Mouse (Mus musculus): ENCODE data around the gene Aifm3. TPM values are rescaled to one million over a fixed set of nuclear protein-coding genes. Genes with fewer than 3 reads are reported as not detected.
"Not testable (repeated sequence)": the region's sequence is repeated elsewhere in the genome, so short reads cannot be mapped to it uniquely, and the experiment has no call there.

The Aifm3 gene
- polyA plus RNA-seq, 1 experiment from 2014 or later: 13.4 TPM

DNA sequence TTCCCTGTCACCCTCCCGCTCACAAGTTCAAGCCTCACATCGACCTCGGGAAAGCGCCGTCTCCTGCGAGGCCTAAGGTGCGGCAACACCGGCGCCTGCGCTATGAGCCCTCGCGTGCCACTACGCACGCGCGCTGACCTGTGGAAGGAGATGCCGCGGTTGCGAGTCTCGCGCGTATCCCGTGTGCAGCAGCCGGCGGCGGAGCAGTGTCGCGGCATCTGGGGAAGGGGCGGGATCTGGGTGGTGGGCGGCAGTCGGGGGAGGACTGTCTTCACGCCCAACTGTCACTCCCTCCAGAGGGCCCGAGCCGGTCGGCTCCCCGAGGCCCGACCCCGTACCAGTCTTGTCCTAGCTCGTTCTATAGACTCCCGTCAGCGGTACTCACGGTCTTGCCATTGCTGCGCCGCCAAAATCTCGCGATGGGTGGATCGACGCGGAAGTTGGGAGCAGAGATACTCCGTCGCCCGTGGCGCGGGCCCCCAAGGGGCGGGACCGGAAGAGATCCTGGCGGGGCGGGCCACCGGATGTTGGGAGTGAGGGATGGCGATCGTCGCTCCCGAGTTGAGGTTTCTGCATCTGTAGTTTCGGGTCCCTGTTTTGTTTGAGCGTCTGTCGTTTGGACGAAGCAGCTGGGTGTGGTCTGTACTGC, 41.4 kb downstream of the Aifm3 start, which contains the start of gene Thap7:
Gene Thap7, minus strand, starts transcription at position 497 of the 649 bp plus-strand sequence.
- Histone ChIP-seq H3K4me2 (ENCODE audit: low read length) (peak within 1 kb of the TSS; percentile 71), H3K9ac (ENCODE audit: low read depth, low read length) (peak within 1 kb of the TSS; percentile 83), H3K27me3 (replicated peaks; ENCODE audit: control insufficient read depth, insufficient read depth, low read length) (no peaks in the 10 kb centered on the region), H3K4me3 (ENCODE audit: low read length) (peak within 1 kb of the TSS; percentile 65), H3K4me1 (ENCODE audit: control insufficient read depth, insufficient read depth, low read depth, low read length) (peaks cover 15% of the 10 kb centered on the region), H3K36me3 (ENCODE audit: control insufficient read depth, insufficient read depth, low read length) (peaks cover 18% of the 10 kb centered on the region), H3K27ac (ENCODE audit: low read depth, low read length) (peak within 1 kb of the TSS; percentile 98), H3K9me3 (ENCODE audit: control insufficient read depth, low read length) (no peaks in the 10 kb centered on the region)
- peak; percentile 98 for ATAC-seq
- under 1% methylated on average over 67 of the region's 67 CpGs for WGBS

DNA sequence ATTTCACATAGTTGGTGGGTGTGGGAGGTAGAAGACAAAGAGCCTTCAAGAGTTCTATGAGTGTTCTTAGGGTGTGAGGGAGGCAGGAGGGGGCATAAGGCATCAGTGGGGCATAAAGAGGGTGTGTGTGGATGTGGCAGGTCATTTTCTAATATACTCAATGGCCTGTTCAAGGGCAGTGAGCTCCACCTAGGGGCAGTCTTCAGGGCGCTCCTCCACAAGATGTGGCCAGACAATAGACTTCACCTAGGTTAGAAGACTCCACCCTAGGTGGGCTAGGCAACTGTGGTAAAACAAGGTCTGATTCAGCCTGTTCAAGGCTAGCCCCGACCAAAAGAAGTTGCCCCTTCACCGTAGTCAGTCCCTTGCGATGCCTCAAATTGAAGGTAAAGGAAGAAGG, 42.9 kb downstream of the Aifm3 start:
- WGBS: 59% methylated on average over 4 of the region's 4 CpGs
- Histone ChIP-seq H3K4me2 (ENCODE audit: low read length) (no peak overlapping the region), H3K4me1 (ENCODE audit: control insufficient read depth, insufficient read depth, low read depth, low read length) (peaks cover 15% of the 10 kb centered on the region), H3K27ac (ENCODE audit: low read depth, low read length) (no peak overlapping the region), H3K27me3 (replicated peaks; ENCODE audit: control insufficient read depth, insufficient read depth, low read length) (no peaks in the 10 kb centered on the region), H3K9ac (ENCODE audit: low read depth, low read length) (no peak overlapping the region), H3K36me3 (ENCODE audit: control insufficient read depth, insufficient read depth, low read length) (peaks cover 9% of the 10 kb centered on the region), H3K4me3 (ENCODE audit: low read length) (no peak overlapping the region), H3K9me3 (ENCODE audit: control insufficient read depth, low read length) (no peaks in the 10 kb centered on the region)
- no peak for ATAC-seq

DNA sequence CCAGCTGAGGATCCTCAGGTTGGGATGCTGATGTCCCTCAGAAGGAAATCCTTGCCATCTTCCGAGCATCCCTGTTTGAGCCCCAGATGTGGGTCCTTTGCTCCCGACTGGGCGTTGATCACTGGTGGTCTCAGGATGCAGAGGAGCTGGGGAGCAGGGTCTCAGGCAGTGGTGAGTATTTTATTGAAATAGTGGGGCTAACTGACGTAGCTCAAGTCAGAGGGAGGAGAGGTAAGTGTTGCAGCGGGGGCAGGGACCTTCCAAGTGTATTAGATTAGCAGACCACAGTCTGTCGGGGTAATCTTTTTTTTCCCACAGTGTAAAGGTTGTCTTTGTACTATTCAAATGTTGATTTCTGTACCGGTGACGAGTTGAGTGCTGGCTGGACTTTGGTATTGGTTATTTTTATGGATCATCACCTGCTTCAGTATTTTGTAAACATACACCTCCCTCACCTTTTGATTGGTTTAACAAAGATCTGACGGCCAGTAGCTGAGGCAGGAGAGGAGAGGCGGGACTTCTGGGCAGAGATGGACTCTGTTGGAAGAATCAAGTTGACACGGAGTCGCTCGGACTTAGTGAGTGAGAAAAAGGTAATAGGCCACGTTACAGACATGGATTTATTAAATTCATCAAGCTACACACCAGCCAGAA, 43.4 kb downstream of the Aifm3 start:
- Histone ChIP-seq H3K36me3 (ENCODE audit: control insufficient read depth, insufficient read depth, low read length) (peaks cover 4% of the 10 kb centered on the region), H3K27me3 (replicated peaks; ENCODE audit: control insufficient read depth, insufficient read depth, low read length) (no peaks in the 10 kb centered on the region), H3K9me3 (ENCODE audit: control insufficient read depth, low read length) (no peaks in the 10 kb centered on the region), H3K4me3 (ENCODE audit: low read length) (no peak overlapping the region), H3K9ac (ENCODE audit: low read depth, low read length) (no peak overlapping the region), H3K27ac (ENCODE audit: low read depth, low read length) (no peak overlapping the region), H3K4me2 (ENCODE audit: low read length) (no peak overlapping the region), H3K4me1 (ENCODE audit: control insufficient read depth, insufficient read depth, low read depth, low read length) (peaks cover 15% of the 10 kb centered on the region)
- 74% methylated on average over 14 of the region's 14 CpGs for WGBS
- no peak for ATAC-seq

DNA sequence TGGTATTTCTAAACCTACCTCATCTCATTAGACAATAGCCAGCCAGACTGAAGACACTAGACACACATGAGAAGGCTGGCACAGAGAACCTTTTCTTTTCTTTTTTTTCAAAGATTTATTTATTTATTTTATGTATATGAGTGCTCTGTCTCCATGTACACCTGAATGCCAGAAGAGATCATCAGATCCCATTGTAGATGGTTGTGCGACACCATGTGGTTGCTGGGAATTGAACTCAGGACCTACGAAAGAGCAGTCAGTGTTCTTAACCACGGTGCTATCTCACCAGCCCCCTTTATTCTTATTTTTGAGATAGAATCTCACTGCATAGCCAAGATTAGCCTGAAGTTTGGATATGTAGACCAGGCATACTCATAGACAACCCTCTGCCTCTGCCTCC, 47.2 kb downstream of the Aifm3 start:
- Histone ChIP-seq H3K9ac (ENCODE audit: low read depth, low read length) (no peak overlapping the region), H3K4me2 (ENCODE audit: low read length) (no peak overlapping the region), H3K36me3 (ENCODE audit: control insufficient read depth, insufficient read depth, low read length) (no peaks in the 10 kb centered on the region), H3K9me3 (ENCODE audit: control insufficient read depth, low read length) (no peaks in the 10 kb centered on the region), H3K27ac (ENCODE audit: low read depth, low read length) (no peak overlapping the region), H3K4me1 (ENCODE audit: control insufficient read depth, insufficient read depth, low read depth, low read length) (peaks cover 6% of the 10 kb centered on the region), H3K4me3 (ENCODE audit: low read length) (no peak overlapping the region), H3K27me3 (replicated peaks; ENCODE audit: control insufficient read depth, insufficient read depth, low read length) (no peaks in the 10 kb centered on the region)
- WGBS: 89% methylated on average over 3 of the region's 3 CpGs
- no peak for ATAC-seq

DNA sequence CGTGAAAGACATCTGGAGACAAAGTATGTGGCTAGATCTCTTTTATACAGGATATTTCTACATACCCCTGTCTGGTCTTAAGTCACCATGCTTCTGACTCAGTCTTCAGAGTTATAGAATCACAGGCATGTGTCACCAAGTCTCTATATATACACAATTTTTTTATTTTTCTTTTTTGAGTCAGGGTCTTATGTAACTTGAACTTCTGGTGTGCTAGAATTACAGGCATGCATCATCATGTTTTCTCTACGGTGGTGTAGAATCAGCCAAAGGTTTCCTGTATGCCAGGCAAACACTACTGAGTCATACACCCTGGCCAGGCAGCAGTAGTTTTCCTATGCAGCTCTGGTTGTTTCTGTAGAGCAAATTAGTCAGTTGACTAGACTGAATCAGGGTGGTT, 53.2 kb downstream of the Aifm3 start:
- 84% methylated on average over 2 of the region's 2 CpGs for WGBS
- no peaks in the 10 kb centered on the region for H3K36me3 ChIP-seq (ENCODE audit: control insufficient read depth, insufficient read depth, low read length)
- no peaks in the 10 kb centered on the region for H3K27me3 ChIP-seq (replicated peaks; ENCODE audit: control insufficient read depth, insufficient read depth, low read length)
- no peak overlapping the region for H3K9ac ChIP-seq (ENCODE audit: low read depth, low read length)
- no peak overlapping the region for H3K4me3 ChIP-seq (ENCODE audit: low read length)
- ATAC-seq: no peak
- no peaks in the 10 kb centered on the region for H3K9me3 ChIP-seq (ENCODE audit: control insufficient read depth, low read length)
- no peaks in the 10 kb centered on the region for H3K4me1 ChIP-seq (ENCODE audit: control insufficient read depth, insufficient read depth, low read depth, low read length)
- no peak overlapping the region for H3K27ac ChIP-seq (ENCODE audit: low read depth, low read length)
- H3K4me2 ChIP-seq (ENCODE audit: low read length): no peak overlapping the region

DNA sequence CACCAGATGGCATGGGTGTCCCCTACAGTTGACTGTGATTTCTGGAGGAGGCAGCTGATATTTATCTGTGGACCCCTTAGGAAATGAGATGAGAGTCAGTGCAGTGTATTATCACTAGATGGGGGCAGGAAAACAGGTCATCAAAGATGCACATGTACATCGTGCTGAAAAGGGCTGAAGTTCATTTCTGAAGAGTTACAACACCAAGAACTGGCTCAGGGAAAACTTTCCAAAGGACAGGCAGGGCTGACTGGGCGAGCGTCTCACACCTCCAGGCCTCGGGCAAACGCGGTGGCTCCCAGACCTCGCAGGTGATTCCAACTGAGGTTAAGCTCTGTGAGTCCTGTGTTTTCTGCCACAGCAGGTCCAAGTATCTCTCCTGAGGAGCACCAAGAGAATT, 63.4 kb downstream of the Aifm3 start:
- Histone ChIP-seq H3K9me3 (ENCODE audit: control insufficient read depth, low read length) (no peaks in the 10 kb centered on the region), H3K4me2 (ENCODE audit: low read length) (no peak overlapping the region), H3K36me3 (ENCODE audit: control insufficient read depth, insufficient read depth, low read length) (no peaks in the 10 kb centered on the region), H3K27ac (ENCODE audit: low read depth, low read length) (no peak overlapping the region), H3K27me3 (replicated peaks; ENCODE audit: control insufficient read depth, insufficient read depth, low read length) (no peaks in the 10 kb centered on the region), H3K4me3 (ENCODE audit: low read length) (no peak overlapping the region), H3K4me1 (ENCODE audit: control insufficient read depth, insufficient read depth, low read depth, low read length) (peaks cover 8% of the 10 kb centered on the region), H3K9ac (ENCODE audit: low read depth, low read length) (no peak overlapping the region)
- 91% methylated on average over 7 of the region's 7 CpGs for WGBS
- ATAC-seq: no peak

DNA sequence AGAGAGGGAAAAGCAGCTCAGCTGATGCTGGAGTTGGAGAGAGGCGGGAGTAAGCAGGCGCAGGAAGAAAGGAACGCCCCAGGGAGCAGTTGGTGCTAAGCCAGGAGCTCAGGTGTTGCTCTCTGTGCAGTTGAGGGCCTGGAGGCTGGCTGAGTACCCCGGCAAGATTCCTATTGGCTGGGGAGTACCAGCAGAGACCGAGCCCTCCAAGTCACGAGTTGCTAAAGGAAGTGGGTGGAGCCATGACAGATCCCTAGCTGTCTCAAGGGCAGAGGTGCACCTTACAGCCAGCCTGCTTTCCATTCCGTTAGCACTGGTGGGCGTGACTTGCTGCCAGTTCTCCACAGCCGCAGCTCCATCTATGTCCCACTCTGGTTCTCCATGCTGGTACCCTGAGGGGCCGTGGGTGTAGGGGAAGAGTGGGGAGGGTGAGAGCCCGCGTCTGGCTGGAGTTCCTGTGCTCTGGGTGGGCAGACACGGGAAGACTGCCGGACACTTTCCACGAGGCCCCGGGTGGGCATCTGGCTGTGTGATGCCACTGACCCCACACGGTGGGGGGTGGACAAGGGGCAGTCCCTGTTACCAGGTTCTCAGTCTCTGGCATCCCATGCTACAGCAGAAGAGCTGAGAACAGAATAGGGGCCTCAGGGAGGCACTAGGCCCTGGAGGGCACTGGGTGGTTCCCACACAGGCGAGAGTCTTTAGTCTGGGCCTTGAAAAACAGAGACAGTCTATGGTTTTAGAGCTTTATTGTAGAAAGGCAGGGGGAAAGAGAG, 64.7 kb downstream of the Aifm3 start:
- peak; percentile 92 for ATAC-seq
- peak overlapping the region; percentile 58 for H3K9ac ChIP-seq (ENCODE audit: low read depth, low read length)
- peak overlapping the region; percentile 54 for H3K4me2 ChIP-seq (ENCODE audit: low read length)
- no peaks in the 10 kb centered on the region for H3K36me3 ChIP-seq (ENCODE audit: control insufficient read depth, insufficient read depth, low read length)
- H3K4me3 ChIP-seq (ENCODE audit: low read length): peak overlapping the region; percentile 29
- no peaks in the 10 kb centered on the region for H3K27me3 ChIP-seq (replicated peaks; ENCODE audit: control insufficient read depth, insufficient read depth, low read length)
- peak overlapping the region; percentile 67 for H3K27ac ChIP-seq (ENCODE audit: low read depth, low read length)
- 4% methylated on average over 18 of the region's 18 CpGs for WGBS
- H3K4me1 ChIP-seq (ENCODE audit: control insufficient read depth, insufficient read depth, low read depth, low read length): peaks cover 13% of the 10 kb centered on the region
- no peaks in the 10 kb centered on the region for H3K9me3 ChIP-seq (ENCODE audit: control insufficient read depth, low read length)

DNA sequence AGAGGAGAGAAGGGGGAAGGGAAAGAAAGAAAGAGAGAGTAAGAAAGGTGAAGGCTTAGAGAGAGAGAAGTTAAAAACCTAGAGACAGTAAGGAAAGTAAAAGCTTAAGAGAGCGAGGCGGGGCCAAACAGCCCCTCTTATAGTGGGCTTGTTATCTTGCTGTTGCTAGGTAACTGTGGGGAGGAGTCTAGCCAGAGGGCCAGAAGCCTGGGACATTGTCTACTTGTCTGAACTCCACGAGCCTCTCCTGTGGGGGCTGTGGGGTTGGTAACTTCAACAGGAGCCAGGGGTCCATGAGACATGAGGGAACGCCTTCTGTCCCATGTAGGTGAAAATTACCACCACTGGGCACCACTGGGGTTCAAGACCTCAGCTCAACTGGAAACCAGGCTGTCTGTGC, 65.3 kb downstream of the Aifm3 start:
- peak overlapping the region; percentile 54; the same call in 1 of the 2 replicates for H3K4me2 ChIP-seq (ENCODE audit: low read length)
- H3K9me3 ChIP-seq (ENCODE audit: control insufficient read depth, low read length); ATAC-seq; H3K36me3 ChIP-seq (ENCODE audit: control insufficient read depth, insufficient read depth, low read length); H3K9ac ChIP-seq (ENCODE audit: low read depth, low read length); H3K27ac ChIP-seq (ENCODE audit: low read depth, low read length); H3K27me3 ChIP-seq (replicated peaks; ENCODE audit: control insufficient read depth, insufficient read depth, low read length); H3K4me3 ChIP-seq (ENCODE audit: low read length): not testable (repeated sequence)
- H3K4me1 ChIP-seq (ENCODE audit: control insufficient read depth, insufficient read depth, low read depth, low read length): peaks cover 13% of the 10 kb centered on the region
- 14% methylated on average over 4 of the region's 4 CpGs for WGBS

DNA sequence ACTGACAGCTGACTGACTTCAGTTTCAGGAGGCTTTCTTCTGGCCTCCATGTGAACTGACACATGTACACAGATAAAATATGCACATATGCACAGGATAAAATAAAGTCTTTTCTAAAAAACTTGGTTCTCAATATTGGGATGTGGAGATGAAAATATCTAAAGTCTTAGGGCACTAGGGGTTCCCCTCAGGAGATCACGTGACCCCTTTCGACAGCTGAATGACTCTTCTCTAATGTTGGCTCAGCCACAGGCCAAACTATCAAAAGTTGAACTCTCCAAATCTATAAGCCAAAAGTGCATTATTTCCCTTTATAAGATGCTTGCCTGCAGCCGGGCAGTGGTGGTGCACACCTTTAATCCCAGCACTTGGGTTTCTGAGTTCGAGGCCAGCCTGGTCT, 66.8 kb downstream of the Aifm3 start:
- Histone ChIP-seq H3K4me3 (ENCODE audit: low read length) (no peak overlapping the region), H3K9ac (ENCODE audit: low read depth, low read length) (no peak overlapping the region), H3K9me3 (ENCODE audit: control insufficient read depth, low read length) (no peaks in the 10 kb centered on the region), H3K27ac (ENCODE audit: low read depth, low read length) (no peak overlapping the region), H3K36me3 (ENCODE audit: control insufficient read depth, insufficient read depth, low read length) (no peaks in the 10 kb centered on the region), H3K27me3 (replicated peaks; ENCODE audit: control insufficient read depth, insufficient read depth, low read length) (peaks cover 3% of the 10 kb centered on the region; the same call in 1 of the 2 replicates), H3K4me1 (ENCODE audit: control insufficient read depth, insufficient read depth, low read depth, low read length) (peaks cover 18% of the 10 kb centered on the region), H3K4me2 (ENCODE audit: low read length) (no peak overlapping the region)
- ATAC-seq: no peak
- 91% methylated on average over 4 of the region's 4 CpGs for WGBS
